Mouse (Mus musculus) left cerebral cortex, adult 9 months (tissue): ENCODE data around the gene Lgals2.

Experiments used
- DNase-seq, 2 experiments: peaks; one replicate each; pipeline ENCODE4 v3.0.0; 2022; ENCODE audit warnings: low spot score in 2 of 2

Gene Lgals2

GRCm38 (mm10) chr15:78843581-78844469 lies 11.5 kb downstream of the Lgals2 start:
- DNase-seq = no peak

GRCm38 (mm10) chr15:78842371-78843163 lies 12.8 kb downstream of the Lgals2 start, which contains the start of gene Cdc42ep1:
Cdc42ep1 (plus strand) TSS chr15:78842624.
- no peak for DNase-seq

- DNase-seq = no peak
Measured at GRCm38 (mm10) chr15:78841161-78841790, 14.1 kb downstream of the Lgals2 start.

GRCm38 (mm10) chr15:78840751-78841150 lies 14.6 kb downstream of the Lgals2 start:
- DNase-seq = no peak

- DNase-seq = no peak
Measured at GRCm38 (mm10) chr15:78840241-78840640, 15.1 kb downstream of the Lgals2 start.

- no peak for DNase-seq
Measured at GRCm38 (mm10) chr15:78839744-78840143, 15.6 kb downstream of the Lgals2 start.

GRCm38 (mm10) chr15:78836086-78836621 lies 19.2 kb downstream of the Lgals2 start:
- DNase-seq = no peak

GRCm38 (mm10) chr15:78835200-78836085 lies 19.9 kb downstream of the Lgals2 start:
- DNase-seq = no peak

- DNase-seq = no peak
Measured at GRCm38 (mm10) chr15:78834233-78835005, 20.9 kb downstream of the Lgals2 start.

- no peak for DNase-seq
Measured at GRCm38 (mm10) chr15:78833582-78833981, 21.7 kb downstream of the Lgals2 start.

- peak; percentile 57 to 70 for DNase-seq
Measured at GRCm38 (mm10) chr15:78832701-78833123, 22.6 kb downstream of the Lgals2 start.

- DNase-seq = no peak
Measured at GRCm38 (mm10) chr15:78831720-78832657, 23.3 kb downstream of the Lgals2 start.

- DNase-seq = no peak
Measured at GRCm38 (mm10) chr15:78830742-78831719, 24.3 kb downstream of the Lgals2 start.

- no peak for DNase-seq
Measured at GRCm38 (mm10) chr15:78829636-78830035, 25.7 kb downstream of the Lgals2 start.

GRCm38 (mm10) chr15:78828315-78828714 lies 27.0 kb downstream of the Lgals2 start:
- no peak for DNase-seq

GRCm38 (mm10) chr15:78826213-78827204 lies 28.8 kb downstream of the Lgals2 start:
- peak in 1 of 2 experiments; percentile 73 for DNase-seq

GRCm38 (mm10) chr15:78816074-78816391 lies 39.3 kb downstream of the Lgals2 start:
- DNase-seq = no peak
